Mouse (Mus musculus) bone marrow, adult 2 months (tissue): ENCODE measurements around the gene Pfkm. TPM values are rescaled to one million over a fixed set of nuclear protein-coding genes. Genes with fewer than 3 reads are reported as not detected.

Source experiments
- H3K27ac ChIP-seq: fragments of 200-500 bp; 2 replicates; pipeline ENCODE4 v1.5.1; 2012; ENCODE audit warnings: low read depth, mild to moderate bottlenecking, control low read depth, inconsistent platforms, low read length; ENCODE audit not compliant: control insufficient read depth, poor library complexity, insufficient read depth
- H3K4me1 ChIP-seq: fragments of 200-500 bp; 2 replicates; pipeline ENCODE4 v1.6.1; 2011; ENCODE audit warnings: low read length; ENCODE audit not compliant: control insufficient read depth, insufficient read depth
- H3K4me3 ChIP-seq: fragments of 200-500 bp; replicated peaks from 2 replicates; pipeline ENCODE3; 2011; ENCODE audit warnings: mild to moderate bottlenecking, low read depth, low read length, control low read depth; ENCODE audit not compliant: control insufficient read depth
- CTCF ChIP-seq: fragments of 200-500 bp; IDR thresholded peaks from 2 replicates; pipeline ENCODE4 v1.5.1; 2011; ENCODE audit warnings: low read length, control low read depth; ENCODE audit not compliant: control insufficient read depth, insufficient read depth
- POLR2A ChIP-seq: fragments of 200-500 bp; IDR thresholded peaks from 2 replicates; pipeline ENCODE4 v1.6.1; 2011; ENCODE audit warnings: low read depth, mild to moderate bottlenecking, control low read depth, low read length, borderline replicate concordance; ENCODE audit not compliant: control insufficient read depth
- WGBS: fragments of 180-500 bp; shearing (Covaris S2); methylation state at CpG from one replicate; pipeline ENCODE4 v1.1.7; 2018; 5-methylcytosine and 5-hydroxymethylcytosine counted together
- polyA plus RNA-seq: library from polyadenylated mRNA; stranded (reverse); fragments of >200 nt; gene quantifications from 2 replicates; pipeline ENCODE4 v1.2.4, GENCODE M21; 2011; ENCODE audit warnings: low replicate concordance; ENCODE audit not compliant: missing spikeins, insufficient read depth, insufficient read length

Pfkm gene
- polyA plus RNA-seq, 1 experiment = 22.9 TPM

GRCm38 (mm10) chr15:98108297-98109152, 16.1 kb downstream of the Pfkm start:
- 2% methylated on average over 37 of the region's 37 CpGs for WGBS
- Histone ChIP-seq H3K4me1 (peaks cover 2% of the 10 kb centered on the region; the same call in 1 of the 2 replicates), H3K27ac (no peak overlapping the region), H3K4me3 (peak overlapping the region; percentile 84)
- TF ChIP-seq CTCF = 0 out of 2 replicates have a peak, but pooled peaks have one; percentile 1
- peak; percentile 46; the same call in 1 of the 2 replicates for TF ChIP-seq POLR2A

- H3K4me3 ChIP-seq = no peak overlapping the region
- H3K27ac ChIP-seq = no peak overlapping the region
- 35% methylated on average over 5 of the region's 5 CpGs for WGBS
- H3K4me1 ChIP-seq = peaks cover 2% of the 10 kb centered on the region; the same call in 1 of the 2 replicates
- TF ChIP-seq POLR2A = no peak
- no peak for TF ChIP-seq CTCF
Measured at GRCm38 (mm10) chr15:98111791-98112190, 19.4 kb downstream of the Pfkm start.

- WGBS = 86% methylated on average over 10 of the region's 10 CpGs
- H3K4me1 ChIP-seq = no peaks in the 10 kb centered on the region; the same call in 1 of the 2 replicates
- no peak overlapping the region for H3K27ac ChIP-seq
- H3K4me3 ChIP-seq = no peak overlapping the region
- TF ChIP-seq POLR2A (no peak), CTCF (no peak)
Measured at GRCm38 (mm10) chr15:98114098-98114851, 21.9 kb downstream of the Pfkm start.

GRCm38 (mm10) chr15:98114852-98115778, 22.7 kb downstream of the Pfkm start:
- no peak overlapping the region for H3K27ac ChIP-seq
- H3K4me1 ChIP-seq = no peaks in the 10 kb centered on the region; the same call in 1 of the 2 replicates

GRCm38 (mm10) chr15:98115779-98116163, 23.4 kb downstream of the Pfkm start:
- no peak overlapping the region for H3K27ac ChIP-seq
- no peak overlapping the region for H3K4me3 ChIP-seq
- TF ChIP-seq CTCF = no peak
- TF ChIP-seq POLR2A = no peak
- H3K4me1 ChIP-seq = no peaks in the 10 kb centered on the region; the same call in 1 of the 2 replicates
- 78% methylated on average over 9 of the region's 9 CpGs for WGBS

More at GRCm38 (mm10) chr15:98114852-98115778, 22.7 kb downstream of the Pfkm start:
- no peak overlapping the region for H3K4me3 ChIP-seq
- TF ChIP-seq POLR2A = no peak
- TF ChIP-seq CTCF = no peak
- WGBS = 89% methylated on average over 10 of the region's 10 CpGs

- Histone ChIP-seq H3K27ac (no peak overlapping the region), H3K4me1 (no peaks in the 10 kb centered on the region; the same call in 1 of the 2 replicates), H3K4me3 (no peak overlapping the region)
- TF ChIP-seq CTCF = no peak
- TF ChIP-seq POLR2A = no peak
- WGBS = 59% methylated on average over 5 of the region's 5 CpGs
Measured at GRCm38 (mm10) chr15:98116287-98116686, 23.9 kb downstream of the Pfkm start.

GRCm38 (mm10) chr15:98119363-98119762, 27.0 kb downstream of the Pfkm start:
- no peaks in the 10 kb centered on the region for H3K4me1 ChIP-seq
- no peak overlapping the region for H3K27ac ChIP-seq
- 94% methylated on average over 12 of the region's 12 CpGs for WGBS
- H3K4me3 ChIP-seq = no peak overlapping the region
- no peak for TF ChIP-seq POLR2A

GRCm38 (mm10) chr15:98120831-98121230, 28.4 kb downstream of the Pfkm start:
- no peak for TF ChIP-seq CTCF
- no peak for TF ChIP-seq POLR2A
- Histone ChIP-seq H3K4me1 (no peaks in the 10 kb centered on the region), H3K27ac (no peak overlapping the region), H3K4me3 (no peak overlapping the region)
- 92% methylated on average over 20 of the region's 20 CpGs for WGBS
